Mouse (Mus musculus): Measurements from ENCODE around the gene Gm3629. TPM values are rescaled to one million over a fixed set of nuclear protein-coding genes. Genes with fewer than 3 reads are reported as not detected.
A peak's percentile ranks its signal among the peaks of the same experiment; 100 is the strongest.
"Not testable (repeated sequence)": the region's sequence is repeated elsewhere in the genome, so short reads cannot be mapped to it uniquely, and the experiment has no call there.

The Gm3629 gene
- 1 to 10 TPM in 1 of 2 experiments, under 1 TPM in 1; 0.60 to 1.4 TPM for total RNA-seq (2021)

DNA sequence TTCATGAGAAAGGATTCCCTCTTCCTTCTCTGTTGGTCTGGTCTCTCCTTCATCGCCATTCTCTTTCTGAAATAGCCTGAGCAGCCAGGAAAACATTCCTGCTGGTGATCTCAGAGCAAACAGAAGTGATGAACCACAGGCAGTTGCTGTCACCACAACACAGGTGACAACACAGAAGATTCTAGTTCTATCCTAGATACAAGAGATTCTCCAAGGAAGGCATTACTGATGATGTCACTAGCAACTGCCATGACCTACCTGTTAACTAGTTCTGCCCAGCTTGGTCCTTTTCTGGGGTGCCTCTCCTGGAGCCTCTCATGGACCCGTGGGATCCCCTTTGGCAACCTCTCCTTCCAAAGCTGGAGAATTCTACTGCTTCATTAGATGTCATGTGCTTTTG, at the start of gene Gm3629:
Gm3629 (minus strand) TSS at position 101 of the 400 bp plus-strand sequence.
- intact Hi-C loops (cut with DNase I); DNase-seq (ENCODE audit: extremely low spot score in 1 of 2, low spot score in 2 of 2): not testable (repeated sequence)

DNA sequence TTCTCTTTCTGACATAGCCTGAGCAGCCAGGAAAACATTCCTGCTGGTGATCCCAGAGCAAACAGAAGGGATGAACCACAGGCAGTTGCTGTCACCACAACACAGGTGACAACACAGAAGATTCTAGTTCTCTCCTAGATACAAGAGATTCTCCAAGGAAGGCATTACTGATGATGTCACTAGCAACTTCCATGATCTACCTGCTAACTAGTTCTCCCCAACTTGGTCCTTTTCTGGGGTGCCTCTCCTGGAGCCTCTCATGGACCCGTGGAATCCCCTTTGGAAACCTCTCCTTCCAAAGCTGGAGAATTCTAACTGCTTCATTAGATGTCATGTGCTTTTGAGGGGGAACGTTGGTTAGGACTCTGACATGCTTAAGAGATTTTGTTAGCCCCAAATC, 31.9 kb upstream of the Gm3629 start, which contains the start of gene Gm3460:
Gm3460 (minus strand) TSS at position 101 of the 400 bp plus-strand sequence.
- intact Hi-C loops (cut with DNase I); DNase-seq (ENCODE audit: extremely low spot score in 1 of 2, low spot score in 2 of 2): not testable (repeated sequence)

DNA sequence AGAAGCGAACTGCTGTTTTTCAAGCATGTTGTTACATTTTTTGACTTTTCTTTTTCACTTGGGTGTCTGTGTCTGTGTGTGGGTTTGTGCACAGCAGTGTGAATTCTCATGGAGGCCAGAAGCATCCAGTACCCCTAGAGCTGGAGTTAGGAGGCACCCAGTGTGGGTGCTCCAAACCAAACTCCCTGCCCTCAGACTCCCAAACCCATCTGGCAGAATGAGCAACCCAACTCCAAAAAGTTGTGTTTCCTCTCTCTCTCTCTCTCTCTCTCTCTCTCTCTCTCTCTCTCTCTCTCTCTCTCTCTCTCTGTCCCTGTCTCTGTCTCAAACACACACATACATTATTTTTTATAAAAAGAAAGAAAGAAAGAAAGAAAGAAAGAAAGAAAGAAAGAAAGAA, 16.0 kb upstream of the Gm3629 start:
- intact Hi-C loops (cut with DNase I), result not testable (repeated sequence)
- DNase-seq (ENCODE audit: extremely low spot score in 1 of 2, low spot score in 2 of 2), result peak; percentile 1 to 18

DNA sequence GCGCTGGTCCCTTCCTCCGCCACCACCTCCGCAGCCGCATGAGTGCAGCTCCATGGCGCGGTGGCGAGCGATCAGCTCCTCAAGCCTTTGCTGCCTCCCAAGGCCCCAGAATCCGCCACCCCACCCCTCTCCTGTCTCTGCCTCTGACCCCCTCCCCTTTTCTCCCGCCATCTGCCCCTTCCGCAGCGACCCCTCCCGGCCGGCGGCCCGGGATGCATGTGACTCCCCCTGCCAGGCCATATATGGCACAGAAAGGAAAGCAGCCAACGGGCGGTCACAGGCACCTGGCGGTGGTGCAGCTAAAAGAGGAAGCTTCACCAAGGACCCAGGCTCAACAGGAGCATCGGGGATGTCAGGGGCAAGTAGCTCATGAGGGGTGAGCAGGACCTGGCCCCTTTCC, 14.6 kb upstream of the Gm3629 start:
- intact Hi-C loops (cut with DNase I), result not testable (repeated sequence)
- peak; percentile 1 to 41 for DNase-seq (ENCODE audit: extremely low spot score in 1 of 2, low spot score in 2 of 2)

DNA sequence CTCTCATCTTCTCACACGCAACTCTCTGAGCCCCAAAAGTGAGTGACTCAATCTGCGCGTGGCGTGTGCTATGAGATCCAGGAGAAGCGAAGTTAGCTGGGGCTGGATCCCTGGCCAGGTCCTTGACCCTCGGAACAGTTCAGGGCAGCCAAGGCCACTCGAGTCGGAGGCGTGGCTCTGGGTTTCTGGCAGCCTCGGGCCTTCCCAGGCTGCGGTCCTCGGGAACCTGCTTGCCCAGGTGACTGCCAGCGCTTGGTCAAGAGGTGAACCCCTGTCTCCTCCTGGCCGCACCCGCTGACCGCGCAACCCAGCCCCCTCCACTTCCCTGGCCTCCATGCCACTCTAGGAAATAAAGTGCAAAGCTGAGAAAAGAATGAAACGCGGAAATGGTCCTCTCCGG, 14.1 kb upstream of the Gm3629 start:
- intact Hi-C loops (cut with DNase I); DNase-seq (ENCODE audit: extremely low spot score in 1 of 2, low spot score in 2 of 2): not testable (repeated sequence)

DNA sequence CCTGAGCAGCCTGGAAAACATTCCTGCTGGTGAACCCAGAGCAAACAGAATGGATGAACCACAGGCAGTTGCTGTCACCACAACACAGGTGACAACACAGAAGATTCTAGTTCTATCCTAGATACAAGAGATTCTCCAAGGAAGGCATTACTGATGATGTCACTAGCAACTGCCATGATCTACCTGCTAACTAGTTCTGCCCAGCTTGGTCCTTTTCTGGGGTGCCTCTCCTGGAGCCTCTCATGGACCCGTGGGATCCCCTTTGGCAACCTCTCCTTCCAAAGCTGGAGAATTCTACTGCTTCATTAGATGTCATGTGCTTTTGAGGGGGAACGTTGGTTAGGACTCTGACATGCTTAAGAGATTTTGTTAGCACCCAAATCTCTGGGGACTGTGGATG, 53.2 kb downstream of the Gm3629 start, which contains the start of gene Gm8356:
Gm8356 (minus strand) TSS at position 101 of the 400 bp plus-strand sequence.
- intact Hi-C loops (cut with DNase I); DNase-seq (ENCODE audit: extremely low spot score in 1 of 2, low spot score in 2 of 2): not testable (repeated sequence)

Other genes with a start within 250 kb of the Gm3629 start
- not detected for gene Gm3618, start 246.9 kb downstream of the Gm3629 start, total RNA-seq (2021)
- gene Gm16440, start 200.3 kb downstream of the Gm3629 start, total RNA-seq (2021), result not detected
- gene Gm3591, start 178.1 kb downstream of the Gm3629 start, total RNA-seq (2021), result 1 to 10 TPM; 2.0 to 7.0 TPM
- gene Gm3594, start 146.0 kb downstream of the Gm3629 start, total RNA-seq (2021), result not detected
- not detected for gene Gm8356, start 53.3 kb downstream of the Gm3629 start, total RNA-seq (2021)
- not detected for gene Gm3460, start 31.8 kb upstream of the Gm3629 start, total RNA-seq (2021)
- gene Gm10251, start 93.6 kb upstream of the Gm3629 start, total RNA-seq (2021), result not detected
- under 1 TPM in 1 of 2 experiments, not detected in 1; 0.21 TPM for gene Gm8050, start 129.6 kb upstream of the Gm3629 start, total RNA-seq (2021)
- gene Gm3636, start 151.7 kb upstream of the Gm3629 start, total RNA-seq (2021), result 1 to 10 TPM; 5.1 to 6.9 TPM
- not detected for gene Gm8362, start 183.8 kb upstream of the Gm3629 start, total RNA-seq (2021)
- 1 to 10 TPM in 1 of 2 experiments, not detected in 1; 1.0 TPM for gene Gm3642, start 249.7 kb upstream of the Gm3629 start, total RNA-seq (2021)